Mouse (Mus musculus) C2C12 (cell line): ENCODE results near the gene Ltbp4.
A peak's percentile ranks its signal among the peaks of the same experiment; 100 is the strongest.

Experiments
- CEBPB ChIP-seq: IDR thresholded peaks from one replicate; pipeline ENCODE4 v1.6.1; 2011; ENCODE audit warnings: low read depth, mild to moderate bottlenecking, control low read depth, moderate library complexity
- CTCF ChIP-seq: IDR thresholded peaks from one replicate; pipeline ENCODE4 v1.5.1; 2011; ENCODE audit not compliant: control insufficient read depth, insufficient read depth, insufficient read length
- FOSL1 ChIP-seq: IDR thresholded peaks from one replicate; pipeline ENCODE4 v1.8.0; 2011; ENCODE audit warnings: mild to moderate bottlenecking, low read length; ENCODE audit not compliant: poor library complexity, insufficient read depth, severe bottlenecking
- MAX ChIP-seq: IDR thresholded peaks from one replicate; pipeline ENCODE4 v1.6.1; 2011; ENCODE audit warnings: mild to moderate bottlenecking, control low read depth
- MYOD1 ChIP-seq: IDR thresholded peaks from one replicate; pipeline ENCODE4 v1.6.1; 2011; ENCODE audit warnings: low read depth; ENCODE audit not compliant: control insufficient read depth, insufficient read length
- MYOG ChIP-seq: IDR thresholded peaks from one replicate; pipeline ENCODE4 v1.6.1; 2011; ENCODE audit not compliant: control insufficient read depth, insufficient read length; ENCODE audit errors: extremely low read depth
- USF1 ChIP-seq: IDR thresholded peaks from one replicate; pipeline ENCODE4 v1.6.1; 2011; ENCODE audit warnings: low read depth, mild to moderate bottlenecking, control low read depth, moderate library complexity

DNA sequence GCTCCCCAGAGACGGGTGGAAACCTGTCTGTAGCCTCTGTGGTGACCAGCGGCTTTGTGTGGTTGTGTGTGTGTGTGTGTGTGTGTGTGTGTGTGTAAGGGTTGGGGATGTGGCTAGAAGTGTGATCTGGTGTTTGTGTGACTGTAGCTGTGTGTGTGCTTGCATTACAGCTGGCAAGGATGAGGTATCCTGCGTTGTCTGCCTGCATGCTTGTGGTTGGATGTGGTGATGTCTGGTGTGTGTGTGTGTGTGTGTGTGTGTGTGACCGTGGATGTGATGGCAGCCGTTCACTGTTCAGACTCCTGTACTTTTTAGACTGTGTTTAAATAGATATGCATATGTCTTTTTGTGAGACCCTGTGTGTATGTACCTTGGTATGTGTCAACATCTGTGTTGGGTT lies 77.7 kb downstream of the Ltbp4 start:
- TF ChIP-seq CTCF (no peak), MAX (no peak), MYOG (no peak), FOSL1 (no peak), MYOD1 (peak; percentile 29), USF1 (no peak), CEBPB (no peak)
